Mouse (Mus musculus) bone marrow macrophage, adult 2 months (primary cell): Measurements from ENCODE around the gene Hmgn1.

Experiments
- CTCF ChIP-seq: IDR thresholded peaks from 2 replicates; pipeline ENCODE4 v1.5.1; 2012; ENCODE audit warnings: low read depth, mild to moderate bottlenecking, low read length, moderate library complexity
- POLR2A ChIP-seq: IDR thresholded peaks from 2 replicates; pipeline ENCODE4 v1.6.1; 2012; ENCODE audit warnings: mild to moderate bottlenecking, low read depth, low read length, borderline replicate concordance

- TF ChIP-seq CTCF = no peak
- no peak for TF ChIP-seq POLR2A
These were observed 47.9 kb upstream of the Hmgn1 start for GRCm38 (mm10) chr16:96175399-96175798.
